Mouse (Mus musculus): ENCODE data around the gene Tbc1d12.
A peak's percentile ranks its signal among the peaks of the same experiment; 100 is the strongest.

Tbc1d12 gene

DNA sequence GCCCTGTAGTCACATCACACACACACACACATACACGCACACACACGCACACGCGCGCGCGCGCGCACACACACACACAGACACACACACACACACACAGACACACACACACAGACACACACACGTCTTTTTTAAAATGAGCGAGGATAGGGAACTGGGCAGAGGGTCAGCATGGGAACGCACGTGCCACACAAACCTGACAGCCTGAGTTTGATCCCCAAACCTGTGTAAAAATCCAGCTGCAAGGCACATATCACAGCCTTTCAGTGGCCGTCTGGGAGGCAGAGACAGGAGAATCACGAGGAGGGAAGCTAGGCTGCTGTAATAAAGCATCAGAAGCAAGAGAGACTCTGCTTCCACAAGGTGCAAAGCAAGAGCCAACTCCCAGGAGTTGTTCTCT lies 78.5 kb downstream of the Tbc1d12 start:
- no peak for DNase-seq (ENCODE audit: low spot score)

- peak; percentile 55 for DNase-seq (ENCODE audit: low spot score)
Observed at GRCm38 (mm10) chr19:38915677-38916076, 79.3 kb downstream of the Tbc1d12 start.

- DNase-seq (ENCODE audit: low spot score): no peak
Observed at GRCm38 (mm10) chr19:38928481-38929158, 92.2 kb downstream of the Tbc1d12 start.

- DNase-seq (ENCODE audit: low spot score): no peak
Observed at GRCm38 (mm10) chr19:38929471-38930251, 93.3 kb downstream of the Tbc1d12 start.

GRCm38 (mm10) chr19:38930252-38930787 lies 93.9 kb downstream of the Tbc1d12 start:
- no peak for DNase-seq (ENCODE audit: low spot score)

GRCm38 (mm10) chr19:38930788-38931565 lies 94.6 kb downstream of the Tbc1d12 start, which contains the start of gene Hells:
Gene Hells, plus strand, starts transcription at chr19:38930915.
- peak; percentile 79 for DNase-seq (ENCODE audit: low spot score)

DNA sequence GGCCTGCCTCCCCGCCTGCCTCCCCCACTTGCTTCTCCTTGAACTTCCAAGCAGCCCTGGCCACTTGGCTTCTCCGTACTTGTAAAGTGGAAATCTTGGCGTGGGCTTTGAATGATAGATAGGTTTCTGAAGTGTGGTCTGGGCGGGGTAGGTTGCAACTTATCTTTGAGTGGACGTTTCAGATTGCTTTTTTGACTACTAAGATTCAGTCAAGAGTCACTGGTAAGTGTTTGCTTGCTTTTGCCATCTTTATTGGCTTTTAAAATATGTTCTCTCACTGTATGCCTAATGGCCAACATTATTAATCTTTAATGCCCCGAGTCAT lies 95.1 kb downstream of the Tbc1d12 start:
- no peak for DNase-seq (ENCODE audit: low spot score)

- DNase-seq (ENCODE audit: low spot score): no peak
Observed at GRCm38 (mm10) chr19:38944590-38945307, 108.4 kb downstream of the Tbc1d12 start.

Measured in ovary, postnatal 14 days (tissue).